Mouse (Mus musculus): ENCODE measurements at regions not wholly inside any gene's neighbourhood (a gene's known extent, or its start where the extent isn't known, plus 50 kb on each side); places are given as distances from the start of the nearest gene placed in this dataset.

- TF ChIP-seq CTCF (IDR thresholded peaks at IDR 0.05; ENCODE audit: extremely low read depth, insufficient read length, insufficient replicate concordance, low read depth, low read length): no peak
- TF ChIP-seq POLR2A (IDR thresholded peaks at IDR 0.05; ENCODE audit: low read depth, low read length): no peak
Observed at GRCm38 (mm10) chr8:93712066-93712706, 97.6 kb upstream of the Gnao1 start.

All from small intestine, adult 2 months (tissue).